Mouse (Mus musculus): ENCODE measurements around the gene Fggy. TPM values are rescaled to one million over a fixed set of nuclear protein-coding genes. Genes with fewer than 3 reads are reported as not detected.

Gene Fggy
- total and polyA plus RNA-seq, 2 experiments from 2014 or later: 2.7 to 3.9 TPM

- TF ChIP-seq EP300 (IDR thresholded peaks at IDR 0.05; ENCODE audit: low read depth) (no peak), CTCF (IDR thresholded peaks at IDR 0.05; ENCODE audit: low read depth) (no peak)
- no peak for ATAC-seq (ENCODE audit: insufficient read depth, low read depth)
- WGBS: 75% methylated on average over 6 of the region's 6 CpGs
These were observed 360.4 kb downstream of the Fggy start for GRCm38 (mm10) chr4:95917703-95918102.

GRCm38 (mm10) chr4:95920448-95920847 lies 363.1 kb downstream of the Fggy start:
- Histone ChIP-seq H3K4me2 (ENCODE audit: low read depth, low read length) (no peak overlapping the region), H3K27ac (ENCODE audit: low read depth) (no peak overlapping the region), H3K9me3 (replicated peaks; ENCODE audit: control insufficient read depth, low read length) (no peaks in the 10 kb centered on the region), H3K4me3 (ENCODE audit: low read depth, low read length) (no peak overlapping the region), H3K36me3 (replicated peaks; ENCODE audit: control insufficient read depth, insufficient read depth, low read length) (no peaks in the 10 kb centered on the region), H3K27me3 (ENCODE audit: control insufficient read depth, insufficient read depth, low read length) (no peaks in the 10 kb centered on the region), H3K9ac (replicated peaks; ENCODE audit: low read depth, low read length) (no peak overlapping the region), H3K4me1 (ENCODE audit: control insufficient read depth, insufficient read depth) (no peaks in the 10 kb centered on the region)
- DNase-seq (ENCODE audit: low spot score): no peak
- TF ChIP-seq CTCF (IDR thresholded peaks at IDR 0.05; ENCODE audit: low read depth): no peak
- no peak for TF ChIP-seq EP300 (IDR thresholded peaks at IDR 0.05; ENCODE audit: low read depth)
- WGBS: 54% methylated on average over 4 of the region's 4 CpGs
- ATAC-seq (ENCODE audit: insufficient read depth, low read depth): no peak

More at GRCm38 (mm10) chr4:95917703-95918102, 360.4 kb downstream of the Fggy start:
- H3K4me1 ChIP-seq (ENCODE audit: control insufficient read depth, insufficient read depth): no peaks in the 10 kb centered on the region
- H3K27ac ChIP-seq (ENCODE audit: low read depth): no peak overlapping the region
- DNase-seq (ENCODE audit: low spot score): no peak
- H3K27me3 ChIP-seq (ENCODE audit: control insufficient read depth, insufficient read depth, low read length): no peaks in the 10 kb centered on the region
- H3K4me2 ChIP-seq (ENCODE audit: low read depth, low read length): no peak overlapping the region
- no peak overlapping the region for H3K9ac ChIP-seq (replicated peaks; ENCODE audit: low read depth, low read length)
- no peak overlapping the region for H3K4me3 ChIP-seq (ENCODE audit: low read depth, low read length)
- no peaks in the 10 kb centered on the region for H3K9me3 ChIP-seq (replicated peaks; ENCODE audit: control insufficient read depth, low read length)
- H3K36me3 ChIP-seq (replicated peaks; ENCODE audit: control insufficient read depth, insufficient read depth, low read length): no peaks in the 10 kb centered on the region

- no peaks in the 10 kb centered on the region for H3K36me3 ChIP-seq (replicated peaks; ENCODE audit: control insufficient read depth, insufficient read depth, low read length)
- WGBS: 12% methylated on average over 7 of the region's 7 CpGs
- H3K9ac ChIP-seq (replicated peaks; ENCODE audit: low read depth, low read length): no peak overlapping the region
- ATAC-seq (ENCODE audit: insufficient read depth, low read depth) (peak; percentile 49), DNase-seq (ENCODE audit: low spot score) (peak; percentile 45)
- no peaks in the 10 kb centered on the region for H3K27me3 ChIP-seq (ENCODE audit: control insufficient read depth, insufficient read depth, low read length)
- no peak overlapping the region for H3K27ac ChIP-seq (ENCODE audit: low read depth)
- no peak overlapping the region for H3K4me3 ChIP-seq (ENCODE audit: low read depth, low read length)
- no peak for TF ChIP-seq EP300 (IDR thresholded peaks at IDR 0.05; ENCODE audit: low read depth)
- peak; percentile 88 for TF ChIP-seq CTCF (IDR thresholded peaks at IDR 0.05; ENCODE audit: low read depth)
- H3K4me2 ChIP-seq (ENCODE audit: low read depth, low read length): no peak overlapping the region
- H3K4me1 ChIP-seq (ENCODE audit: control insufficient read depth, insufficient read depth): no peaks in the 10 kb centered on the region
- H3K9me3 ChIP-seq (replicated peaks; ENCODE audit: control insufficient read depth, low read length): no peaks in the 10 kb centered on the region
These were observed 367.2 kb downstream of the Fggy start for GRCm38 (mm10) chr4:95924210-95925184.

- H3K9me3 ChIP-seq (replicated peaks; ENCODE audit: control insufficient read depth, low read length): no peaks in the 10 kb centered on the region
- H3K9ac ChIP-seq (replicated peaks; ENCODE audit: low read depth, low read length): no peak overlapping the region
- no peak for TF ChIP-seq CTCF (IDR thresholded peaks at IDR 0.05; ENCODE audit: low read depth)
- TF ChIP-seq EP300 (IDR thresholded peaks at IDR 0.05; ENCODE audit: low read depth): no peak
- no peaks in the 10 kb centered on the region for H3K27me3 ChIP-seq (ENCODE audit: control insufficient read depth, insufficient read depth, low read length)
- no peak overlapping the region for H3K4me2 ChIP-seq (ENCODE audit: low read depth, low read length)
- H3K36me3 ChIP-seq (replicated peaks; ENCODE audit: control insufficient read depth, insufficient read depth, low read length): no peaks in the 10 kb centered on the region
- 86% methylated on average over 1 of the region's 1 CpGs for WGBS
- no peak overlapping the region for H3K27ac ChIP-seq (ENCODE audit: low read depth)
- no peak for ATAC-seq (ENCODE audit: insufficient read depth, low read depth)
- H3K4me1 ChIP-seq (ENCODE audit: control insufficient read depth, insufficient read depth): no peaks in the 10 kb centered on the region
- H3K4me3 ChIP-seq (ENCODE audit: low read depth, low read length): no peak overlapping the region
- DNase-seq (ENCODE audit: low spot score): no peak
These were observed 371.5 kb downstream of the Fggy start for GRCm38 (mm10) chr4:95928846-95929245.

GRCm38 (mm10) chr4:95929936-95930335 lies 372.6 kb downstream of the Fggy start:
- H3K4me3 ChIP-seq (ENCODE audit: low read depth, low read length): no peak overlapping the region
- no peak for ATAC-seq (ENCODE audit: insufficient read depth, low read depth)
- H3K27ac ChIP-seq (ENCODE audit: low read depth): no peak overlapping the region
- no peak overlapping the region for H3K9ac ChIP-seq (replicated peaks; ENCODE audit: low read depth, low read length)
- DNase-seq (ENCODE audit: low spot score): no peak
- no peaks in the 10 kb centered on the region for H3K4me1 ChIP-seq (ENCODE audit: control insufficient read depth, insufficient read depth)
- H3K9me3 ChIP-seq (replicated peaks; ENCODE audit: control insufficient read depth, low read length): no peaks in the 10 kb centered on the region
- H3K4me2 ChIP-seq (ENCODE audit: low read depth, low read length): no peak overlapping the region
- H3K36me3 ChIP-seq (replicated peaks; ENCODE audit: control insufficient read depth, insufficient read depth, low read length): no peaks in the 10 kb centered on the region
- WGBS: 74% methylated on average over 1 of the region's 1 CpGs
- TF ChIP-seq EP300 (IDR thresholded peaks at IDR 0.05; ENCODE audit: low read depth) (no peak), CTCF (IDR thresholded peaks at IDR 0.05; ENCODE audit: low read depth) (no peak)
- H3K27me3 ChIP-seq (ENCODE audit: control insufficient read depth, insufficient read depth, low read length): no peaks in the 10 kb centered on the region
